Mouse (Mus musculus) thymus, postnatal 10 days (tissue): Measurements from ENCODE around the gene Cd37.

Experiments used
- DNase-seq, 2 experiments: peaks; one replicate each; pipeline ENCODE4 v3.0.0; 2021; ENCODE audit warnings: low spot score in 2 of 2

Gene Cd37

GRCm38 (mm10) chr7:45204380-45205143 is 34.4 kb downstream of the Cd37 start, which contains the start of gene Ccdc155:
Gene Ccdc155 (minus strand): TSS chr7:45204892.
- DNase-seq, result peak; percentile 91 to 92

GRCm38 (mm10) chr7:45202654-45203053 is 36.3 kb downstream of the Cd37 start:
- DNase-seq, result no peak

GRCm38 (mm10) chr7:45198961-45199360 is 40.0 kb downstream of the Cd37 start:
- no peak for DNase-seq

DNA sequence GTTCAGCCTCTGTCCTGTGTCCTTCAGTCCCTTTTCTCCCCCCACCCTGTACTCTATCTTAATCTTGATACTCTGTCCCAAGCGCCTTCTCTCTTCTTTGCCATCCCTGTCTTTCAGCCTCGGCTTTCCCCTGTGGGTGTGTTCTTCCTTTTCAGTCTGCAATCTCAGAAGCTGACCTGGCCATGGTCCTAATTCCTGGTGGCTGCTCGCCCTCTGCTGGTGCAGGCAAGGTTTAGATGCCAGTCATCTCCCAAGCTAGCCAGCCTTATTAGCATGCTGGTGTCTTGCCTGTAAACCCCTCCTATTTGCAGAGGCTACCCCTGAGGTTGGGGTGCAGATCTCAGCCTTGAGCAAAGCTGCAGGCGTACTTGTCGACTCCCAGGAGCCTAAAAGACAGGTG is 40.5 kb downstream of the Cd37 start:
- DNase-seq, result no peak

DNA sequence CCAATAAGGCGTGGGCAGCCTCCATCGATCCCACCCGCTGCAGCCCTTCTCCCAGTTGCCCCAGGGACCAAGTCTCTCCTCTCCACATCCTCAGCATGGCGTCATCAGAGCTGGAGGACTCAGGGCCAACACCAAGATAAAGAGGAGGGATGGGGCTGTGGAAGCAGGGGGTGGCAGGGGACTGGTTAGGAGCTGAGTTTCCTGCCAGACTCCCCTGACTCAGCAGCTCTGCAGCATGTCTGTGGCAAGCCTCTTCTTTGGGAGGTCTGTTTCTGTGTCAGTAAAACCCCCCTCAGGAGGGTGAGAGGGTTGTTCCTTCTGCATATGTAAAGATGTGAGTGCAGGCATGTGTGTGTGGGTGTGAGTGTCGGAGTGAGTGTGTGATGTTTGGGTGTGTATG is 41.9 kb downstream of the Cd37 start:
- no peak for DNase-seq

DNA sequence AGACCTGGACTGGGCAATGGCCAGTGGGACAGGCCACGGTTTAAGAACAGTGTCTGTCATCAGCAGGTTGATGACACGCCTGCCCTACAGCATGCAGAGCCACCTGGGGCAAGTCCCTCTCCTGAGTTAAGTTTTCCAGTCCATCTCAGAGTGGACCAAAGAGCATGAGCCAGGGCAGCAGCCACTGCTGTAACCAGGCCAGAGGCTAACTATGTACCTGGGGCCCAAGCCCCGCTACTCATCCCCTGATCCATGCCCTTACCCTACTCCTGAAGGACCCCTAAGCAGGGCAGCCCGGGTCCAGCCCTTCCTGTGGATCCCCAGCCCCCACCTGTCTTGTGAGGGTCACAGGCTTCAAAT is 42.8 kb downstream of the Cd37 start:
- DNase-seq, result no peak

GRCm38 (mm10) chr7:45195341-45196175 is 43.4 kb downstream of the Cd37 start:
- no peak for DNase-seq

DNA sequence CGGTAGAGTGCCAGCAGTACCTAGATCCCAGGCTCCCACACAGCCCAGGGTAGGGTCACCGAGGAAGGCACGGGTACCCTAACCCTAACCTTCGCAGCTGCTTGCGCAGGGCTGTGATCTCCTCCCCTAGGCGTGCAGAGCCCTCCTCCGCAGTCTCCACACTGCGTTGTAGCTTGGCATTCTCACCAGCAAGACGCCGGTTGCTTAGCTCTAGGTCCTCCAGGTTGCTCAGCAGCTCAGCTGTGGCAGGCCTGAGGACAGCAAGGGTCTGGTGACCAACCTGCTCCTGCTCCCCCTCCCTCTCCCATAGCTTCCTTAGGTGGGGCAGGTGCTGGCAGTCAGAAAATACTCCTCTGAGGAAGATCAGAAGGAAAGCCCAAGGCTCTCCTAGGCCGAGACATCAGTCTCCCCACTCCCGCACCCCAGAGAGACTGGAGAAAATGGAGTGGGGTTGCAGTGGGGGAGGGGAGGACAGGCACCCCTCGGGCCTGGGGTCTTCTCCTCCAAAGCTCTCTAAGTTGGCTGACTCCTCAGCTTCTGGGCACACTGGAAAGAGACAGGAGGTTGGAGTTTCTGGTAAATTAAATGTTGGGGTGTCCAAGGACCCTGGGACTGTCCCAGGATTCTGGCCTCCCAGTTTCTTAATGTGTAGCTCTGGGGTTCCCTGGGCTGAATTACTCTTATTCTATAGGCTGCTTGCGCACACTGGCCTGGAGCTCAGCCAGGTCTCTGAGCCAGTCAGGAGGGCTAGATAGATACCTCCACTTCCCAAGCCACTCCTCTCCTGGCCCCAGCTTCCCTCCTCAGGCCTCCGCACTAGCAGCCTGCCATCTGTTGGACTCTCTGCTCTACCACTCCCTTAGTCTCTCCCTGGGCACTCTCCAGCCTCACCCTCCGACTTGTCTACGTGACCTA is 44.8 kb downstream of the Cd37 start:
- no peak for DNase-seq

- no peak for DNase-seq
Measured at GRCm38 (mm10) chr7:45193406-45193805, 45.5 kb downstream of the Cd37 start.

DNA sequence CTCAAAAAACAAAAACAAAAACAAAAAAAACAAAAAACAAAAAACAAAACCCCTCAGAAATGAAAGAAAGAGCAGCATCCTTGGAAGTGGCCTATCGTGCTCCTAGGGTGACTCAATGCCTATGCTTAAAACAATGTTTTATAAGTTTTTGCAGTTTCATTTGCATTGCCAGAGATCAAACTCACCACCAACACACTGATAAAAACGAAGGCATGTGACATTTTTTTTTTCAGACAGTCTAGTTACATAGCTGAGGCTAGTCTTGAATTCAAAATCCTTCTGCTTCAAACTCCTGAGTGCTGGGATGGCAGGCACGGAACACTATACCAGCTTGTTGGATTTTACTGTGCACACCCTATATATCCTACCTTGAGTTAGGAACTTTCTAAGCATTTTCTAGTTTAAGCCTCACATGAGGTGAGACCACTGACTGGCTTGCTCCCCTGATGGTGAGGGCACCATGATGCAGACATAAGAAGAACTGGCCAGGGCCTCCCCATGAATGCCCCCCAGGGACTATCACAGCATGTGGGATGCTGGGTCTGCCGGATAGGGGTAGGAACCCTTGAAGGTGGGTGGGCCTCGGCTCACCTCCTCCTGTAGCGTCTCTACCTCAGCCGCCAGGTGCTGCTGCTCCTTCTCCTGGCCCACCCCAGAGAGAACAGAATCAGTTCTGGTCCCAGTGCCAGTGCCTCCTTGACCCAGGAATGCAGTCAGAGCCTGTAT is 46.2 kb downstream of the Cd37 start:
- no peak for DNase-seq

- no peak for DNase-seq
Measured at GRCm38 (mm10) chr7:45191803-45192363, 47.0 kb downstream of the Cd37 start.

DNA sequence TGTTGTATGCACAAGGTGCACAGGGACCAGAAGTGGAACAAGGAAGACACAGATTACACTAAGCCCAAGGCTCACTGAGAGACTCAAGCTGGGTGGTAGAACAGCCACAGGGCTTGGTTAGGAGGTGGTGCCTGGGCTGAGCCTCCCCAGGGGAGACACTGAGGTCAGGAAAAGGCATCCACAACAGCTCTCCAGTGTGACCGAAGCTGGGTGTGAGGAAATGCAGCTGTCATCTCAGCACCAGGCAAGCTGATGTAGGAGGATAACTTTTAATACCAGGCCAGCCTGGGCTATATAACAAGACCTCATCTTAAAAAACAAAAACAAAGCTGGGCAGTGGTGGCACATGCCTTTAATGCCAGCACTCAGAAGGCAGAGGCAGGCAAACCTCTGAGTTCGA is 47.8 kb downstream of the Cd37 start:
- DNase-seq, result no peak

GRCm38 (mm10) chr7:45190186-45190585 is 48.7 kb downstream of the Cd37 start:
- no peak for DNase-seq

DNA sequence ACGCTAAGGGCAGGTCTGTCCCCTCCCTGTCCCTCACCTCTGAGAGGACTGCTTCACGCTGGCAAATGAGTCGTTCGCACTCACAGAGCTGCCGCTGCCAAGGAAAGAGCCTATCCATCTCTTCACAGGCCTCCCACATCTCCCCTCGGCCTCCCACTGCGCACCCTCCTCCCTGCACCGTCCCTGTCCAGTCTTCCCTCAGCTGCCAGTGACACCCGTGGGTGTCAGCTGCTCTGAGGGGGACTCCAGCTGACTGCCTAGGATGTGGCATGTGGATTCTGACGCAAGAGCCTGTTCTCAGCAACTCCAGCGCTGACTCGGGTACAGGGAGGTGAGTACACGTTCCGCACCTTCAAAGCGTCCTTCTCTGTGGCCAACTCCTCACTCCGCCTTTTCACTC is 49.3 kb downstream of the Cd37 start:
- DNase-seq, result no peak

GRCm38 (mm10) chr7:45185921-45186320 is 53.0 kb downstream of the Cd37 start:
- no peak for DNase-seq

- DNase-seq, result no peak
Measured at GRCm38 (mm10) chr7:45183672-45184071, 55.2 kb downstream of the Cd37 start.
